Mouse (Mus musculus) ovary, postnatal 36 days (tissue): ENCODE measurements around the gene Sf3b3.
"Not testable (repeated sequence)": the region's sequence is repeated elsewhere in the genome, so short reads cannot be mapped to it uniquely, and the experiment has no call there.

Experiments used
- DNase-seq: peaks from one replicate; pipeline ENCODE4 v3.0.0; 2022; ENCODE audit warnings: low spot score, mixed read lengths

The Sf3b3 gene

GRCm38 (mm10) chr8:110808495-110809472, 37.8 kb downstream of the Sf3b3 start:
- peak; percentile 26 for DNase-seq

- no peak for DNase-seq
Observed at GRCm38 (mm10) chr8:110806146-110806545, 40.4 kb downstream of the Sf3b3 start.

GRCm38 (mm10) chr8:110805669-110806068, 40.9 kb downstream of the Sf3b3 start, which contains the start of gene Il34:
Gene Il34, minus strand, starts transcription at chr8:110805924.
- DNase-seq, result no peak

DNA sequence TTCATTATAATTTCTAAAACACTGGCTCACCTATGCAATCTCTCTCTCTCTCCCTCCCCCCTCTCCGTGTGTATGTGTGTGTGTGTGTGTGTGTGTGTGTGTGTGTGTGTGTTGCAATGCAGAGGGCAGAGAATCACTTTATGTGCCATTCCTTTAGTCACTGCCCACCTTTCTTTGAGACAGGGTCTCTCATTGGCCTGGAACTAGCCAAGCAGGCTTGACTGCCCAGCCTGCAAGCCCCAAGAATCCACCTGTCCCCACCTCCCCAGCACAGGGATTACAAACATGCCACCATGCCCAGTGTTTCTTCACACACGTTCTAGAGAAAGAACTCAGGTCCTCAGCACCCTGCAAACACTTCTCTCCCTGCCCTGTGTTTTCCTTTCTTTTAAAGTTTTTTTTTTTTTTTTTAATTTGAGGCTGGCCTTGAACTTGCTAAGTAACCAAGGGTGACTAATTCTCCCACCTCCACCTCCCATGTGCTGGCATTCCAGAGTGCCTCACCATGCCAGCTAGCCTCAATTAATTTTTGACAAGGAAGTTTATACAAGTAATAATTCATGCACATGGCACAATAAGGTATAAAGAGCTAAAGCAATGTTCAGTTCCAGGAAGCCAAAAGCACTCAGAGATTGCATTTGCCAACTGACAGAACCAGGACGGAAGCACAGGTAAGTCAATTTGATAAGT, 41.6 kb downstream of the Sf3b3 start:
- no peak for DNase-seq

DNA sequence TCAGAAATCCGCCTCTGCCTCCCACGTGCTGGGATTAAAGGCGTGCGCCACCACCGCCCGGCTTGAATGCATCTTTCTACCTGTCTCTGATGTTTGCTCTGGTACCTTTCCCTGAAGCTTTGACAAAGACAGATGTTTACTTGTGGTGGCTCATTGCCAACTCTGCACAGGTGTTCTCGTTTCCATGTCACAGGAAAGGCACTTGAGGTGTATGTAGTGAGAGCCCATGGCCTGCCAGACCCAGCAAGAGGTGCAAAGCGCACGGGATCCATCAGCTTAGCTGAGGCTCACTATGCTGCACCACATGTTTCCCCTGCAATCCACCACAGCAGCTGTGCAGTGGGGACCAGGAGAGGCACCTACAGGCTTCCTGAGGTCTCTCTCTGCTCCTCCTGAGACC, 42.7 kb downstream of the Sf3b3 start:
- DNase-seq, result no peak

DNA sequence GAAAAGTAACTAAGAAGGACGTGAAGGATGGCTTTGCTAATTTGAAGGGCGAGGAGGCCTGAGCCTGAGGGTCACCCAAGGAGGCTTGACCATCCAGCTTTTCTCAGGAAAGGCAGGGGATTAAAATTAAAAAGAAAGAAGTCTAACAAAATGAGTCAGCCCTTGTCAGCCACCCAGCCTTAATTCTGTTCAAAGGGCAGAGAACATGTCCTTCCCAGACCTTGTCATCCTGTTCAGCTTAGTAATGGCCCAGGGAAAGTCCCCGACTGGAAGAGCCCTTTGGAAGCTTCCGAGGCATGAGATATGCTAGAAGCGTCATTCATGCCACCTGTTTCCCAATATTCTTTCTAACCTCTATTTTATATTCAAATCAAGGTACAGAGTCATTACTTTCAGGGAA, 43.6 kb downstream of the Sf3b3 start:
- DNase-seq, result no peak

DNA sequence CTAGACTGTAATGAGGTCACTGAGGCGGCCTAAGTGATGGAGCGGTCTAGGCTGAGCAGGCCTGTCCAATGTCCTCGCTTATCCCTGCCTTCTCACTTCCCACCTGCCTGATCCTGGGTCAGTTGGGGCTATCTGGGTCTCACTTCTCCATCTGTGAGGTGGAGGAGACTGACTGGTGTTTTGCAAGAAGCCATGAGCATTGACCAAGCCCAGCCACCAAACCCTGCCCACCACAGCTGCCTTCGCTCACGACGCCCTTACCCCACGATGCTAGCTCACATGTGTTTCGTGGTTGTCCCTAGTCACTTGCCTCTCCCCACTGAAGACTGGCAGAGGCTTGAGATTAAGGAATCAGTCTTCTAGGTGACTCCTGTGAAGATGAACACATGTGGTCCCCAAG, 49.5 kb downstream of the Sf3b3 start:
- DNase-seq, result no peak

GRCm38 (mm10) chr8:110794363-110794965, 52.1 kb downstream of the Sf3b3 start:
- no peak for DNase-seq

DNA sequence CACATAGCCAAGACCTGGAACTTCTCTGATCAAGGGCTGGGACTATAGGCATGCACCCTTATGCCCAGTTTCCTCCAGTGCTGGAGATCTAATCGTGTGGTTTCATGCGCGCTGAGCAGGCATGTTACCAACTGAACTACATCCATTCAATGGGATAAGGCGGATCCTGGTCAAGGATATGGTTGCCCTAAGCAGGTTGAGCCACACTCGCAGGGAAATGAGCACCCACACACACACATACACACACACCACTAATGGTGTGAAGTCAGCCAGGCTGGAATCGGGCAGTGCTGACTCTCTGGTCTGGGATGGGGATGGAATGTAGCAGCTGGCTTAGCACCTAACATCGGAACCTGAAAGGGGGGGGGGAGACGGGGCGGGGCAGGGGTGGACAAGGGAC, 52.7 kb downstream of the Sf3b3 start:
- DNase-seq, result no peak

GRCm38 (mm10) chr8:110793511-110793910, 53.1 kb downstream of the Sf3b3 start:
- DNase-seq, result no peak

- no peak for DNase-seq
Observed at GRCm38 (mm10) chr8:110792574-110793200, 53.9 kb downstream of the Sf3b3 start.

DNA sequence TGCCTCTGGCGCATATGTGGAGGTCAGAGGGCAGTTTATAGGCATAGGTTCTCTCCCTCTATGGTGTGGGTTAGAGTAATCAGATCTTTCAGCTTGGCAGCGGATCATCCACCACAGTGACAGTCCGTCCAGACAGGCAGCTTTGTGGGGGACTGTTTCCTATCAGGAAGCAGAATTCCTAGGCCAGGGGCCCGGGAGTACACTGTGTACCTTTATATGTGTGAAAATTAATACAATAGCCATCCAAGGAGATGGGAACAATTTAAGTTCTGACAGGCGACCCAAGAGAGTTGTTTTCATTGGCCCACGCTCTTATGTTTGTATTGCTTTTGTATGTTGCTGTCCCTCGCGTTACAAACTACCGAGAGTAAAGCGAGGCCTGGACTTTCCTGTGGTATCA, 55.4 kb downstream of the Sf3b3 start:
- no peak for DNase-seq

GRCm38 (mm10) chr8:110790270-110790669, 56.3 kb downstream of the Sf3b3 start:
- no peak for DNase-seq

DNA sequence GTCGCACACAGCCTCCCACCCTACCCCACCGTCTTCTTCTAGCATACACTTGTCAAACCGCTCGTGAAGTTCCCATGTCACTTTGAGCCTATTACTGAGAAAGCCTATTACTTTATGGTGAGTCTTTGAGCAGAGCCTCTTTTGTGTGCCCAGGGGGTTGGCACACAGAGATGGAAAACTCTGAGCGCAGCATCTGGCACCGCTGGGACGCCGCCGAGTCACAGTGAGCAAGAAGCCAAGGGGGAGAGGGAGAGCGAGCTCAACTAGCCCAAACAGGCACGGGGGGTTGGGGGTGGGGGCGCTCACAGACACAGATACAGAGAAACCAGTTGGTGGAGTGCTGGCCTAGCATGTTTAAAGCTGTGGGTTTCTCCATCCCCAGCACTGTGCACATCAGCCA, 57.0 kb downstream of the Sf3b3 start:
- DNase-seq, result no peak

DNA sequence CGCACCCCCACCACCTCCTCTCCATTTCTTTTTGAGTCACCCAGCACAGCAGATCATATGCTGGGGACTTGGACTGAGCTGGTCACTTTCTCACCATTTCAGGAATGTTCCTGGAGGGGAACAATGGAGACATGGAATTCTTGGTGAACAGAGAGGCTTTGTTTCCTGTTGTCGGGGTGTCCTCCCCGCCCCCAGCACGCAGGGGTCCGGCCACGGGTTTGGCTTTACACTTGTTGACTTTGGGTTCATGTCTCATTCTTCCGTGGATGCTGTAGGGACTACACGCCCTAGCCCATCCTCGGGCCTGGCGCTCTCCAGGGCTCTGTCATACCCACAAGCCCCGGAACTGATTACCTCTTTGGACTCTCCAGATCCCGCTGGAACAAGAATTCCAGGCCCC, 57.6 kb downstream of the Sf3b3 start:
- DNase-seq, result no peak

GRCm38 (mm10) chr8:110787411-110787954, 59.1 kb downstream of the Sf3b3 start:
- no peak for DNase-seq

DNA sequence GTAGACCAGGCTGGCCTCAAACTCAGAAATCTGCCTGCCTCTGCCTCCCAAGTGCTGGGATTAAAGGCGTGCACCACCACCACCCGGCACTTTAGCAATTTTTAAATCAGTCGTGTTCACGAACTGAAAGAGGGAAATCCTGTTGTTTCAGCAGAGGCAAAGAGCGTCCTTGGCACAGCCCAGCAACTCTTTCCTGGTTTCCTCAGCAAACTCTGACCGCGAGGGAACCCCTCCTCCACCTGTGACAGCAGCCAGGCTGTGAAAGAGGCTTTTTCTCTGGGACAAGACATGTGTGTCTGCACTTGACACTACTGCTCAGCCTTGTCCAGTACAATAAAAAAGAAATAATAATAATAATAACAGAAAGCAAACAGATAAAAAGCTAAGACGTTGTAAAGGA, 59.7 kb downstream of the Sf3b3 start:
- no peak for DNase-seq

DNA sequence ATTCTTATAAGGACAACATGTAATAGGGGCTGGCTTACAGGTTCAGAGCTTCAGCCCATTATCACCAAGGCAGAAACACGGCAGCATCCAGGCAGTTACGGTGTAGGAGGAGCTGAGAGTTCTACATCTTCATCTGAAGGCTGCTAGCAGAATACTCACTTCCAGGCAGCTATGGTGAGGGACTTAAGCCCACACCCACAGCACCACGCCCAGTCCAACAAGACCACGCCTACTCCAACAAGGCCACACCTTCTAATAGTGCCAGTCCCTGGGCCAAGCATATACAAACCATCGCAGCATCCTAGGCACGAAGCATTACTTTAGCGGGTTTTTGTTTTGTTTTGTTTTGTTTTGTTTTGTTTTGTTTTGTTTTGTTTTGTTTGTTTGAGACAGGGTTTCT, 60.1 kb downstream of the Sf3b3 start:
- DNase-seq, result not testable (repeated sequence)

- no peak for DNase-seq
Observed at GRCm38 (mm10) chr8:110785366-110785765, 61.2 kb downstream of the Sf3b3 start.

DNA sequence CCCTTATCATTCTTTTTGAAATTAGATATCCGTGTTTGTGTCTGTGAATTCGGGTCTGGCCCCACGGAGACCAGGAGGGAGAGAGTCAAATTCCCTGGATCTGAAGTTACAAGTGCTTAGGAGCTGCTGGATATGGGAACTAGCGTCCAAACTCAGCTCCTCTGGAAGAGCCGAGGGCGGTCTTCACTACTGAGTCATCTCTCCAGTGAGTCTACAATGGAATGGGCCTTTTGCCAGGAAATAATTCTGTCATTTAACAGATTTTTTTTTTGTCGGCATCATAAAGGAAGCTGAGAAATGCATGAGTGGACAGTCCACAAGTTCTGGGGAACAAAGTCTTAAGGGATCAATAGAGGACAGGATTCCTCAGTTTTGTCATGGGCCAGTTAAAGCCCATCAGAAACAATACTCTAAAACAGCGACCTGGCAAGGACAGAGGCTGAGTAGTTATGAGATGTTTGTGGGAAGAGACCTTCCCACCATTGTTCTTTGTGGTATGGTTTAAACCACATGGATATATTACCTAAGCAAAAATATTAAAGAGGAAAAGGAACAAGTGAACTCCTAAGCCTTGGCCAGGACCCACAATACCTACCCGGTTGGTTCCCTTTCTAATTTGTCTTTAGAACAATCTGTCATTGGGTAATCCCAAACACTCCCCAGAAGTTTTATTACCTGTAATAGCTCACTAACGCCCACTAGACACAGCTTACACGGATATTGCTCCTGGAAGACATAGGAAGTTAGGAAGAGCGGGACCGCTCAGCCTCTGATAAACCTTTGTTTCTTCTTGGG, 66.5 kb downstream of the Sf3b3 start:
- no peak for DNase-seq

DNA sequence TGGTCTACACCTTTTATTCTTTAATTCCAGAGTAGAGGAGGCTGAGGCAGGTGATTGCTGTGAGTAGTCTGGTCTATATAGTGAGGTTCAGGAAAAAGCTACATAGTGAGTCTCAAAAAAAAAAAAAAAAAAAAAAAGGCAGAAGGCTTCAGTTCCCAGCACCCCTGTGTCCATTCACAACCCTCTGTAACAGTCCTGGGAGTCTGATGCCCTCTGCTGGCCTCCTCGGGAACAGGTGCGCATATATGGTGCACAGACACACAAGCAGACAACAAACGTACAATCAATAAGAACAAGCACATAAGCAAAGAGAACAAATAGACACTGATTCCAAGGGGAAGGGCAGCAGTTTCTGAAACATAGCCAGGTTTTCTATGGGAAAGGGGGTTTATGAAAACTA, 70.3 kb downstream of the Sf3b3 start:
- DNase-seq, result no peak
